Mouse (Mus musculus) ovary, adult 18-20 months (tissue): Measurements from ENCODE around the gene Gpr152.
A peak's percentile ranks its signal among the peaks of the same experiment; 100 is the strongest.

Experiments used
- DNase-seq: peaks from one replicate; pipeline ENCODE4 v3.0.0; 2022; ENCODE audit warnings: low spot score, mixed read lengths

The Gpr152 gene

DNA sequence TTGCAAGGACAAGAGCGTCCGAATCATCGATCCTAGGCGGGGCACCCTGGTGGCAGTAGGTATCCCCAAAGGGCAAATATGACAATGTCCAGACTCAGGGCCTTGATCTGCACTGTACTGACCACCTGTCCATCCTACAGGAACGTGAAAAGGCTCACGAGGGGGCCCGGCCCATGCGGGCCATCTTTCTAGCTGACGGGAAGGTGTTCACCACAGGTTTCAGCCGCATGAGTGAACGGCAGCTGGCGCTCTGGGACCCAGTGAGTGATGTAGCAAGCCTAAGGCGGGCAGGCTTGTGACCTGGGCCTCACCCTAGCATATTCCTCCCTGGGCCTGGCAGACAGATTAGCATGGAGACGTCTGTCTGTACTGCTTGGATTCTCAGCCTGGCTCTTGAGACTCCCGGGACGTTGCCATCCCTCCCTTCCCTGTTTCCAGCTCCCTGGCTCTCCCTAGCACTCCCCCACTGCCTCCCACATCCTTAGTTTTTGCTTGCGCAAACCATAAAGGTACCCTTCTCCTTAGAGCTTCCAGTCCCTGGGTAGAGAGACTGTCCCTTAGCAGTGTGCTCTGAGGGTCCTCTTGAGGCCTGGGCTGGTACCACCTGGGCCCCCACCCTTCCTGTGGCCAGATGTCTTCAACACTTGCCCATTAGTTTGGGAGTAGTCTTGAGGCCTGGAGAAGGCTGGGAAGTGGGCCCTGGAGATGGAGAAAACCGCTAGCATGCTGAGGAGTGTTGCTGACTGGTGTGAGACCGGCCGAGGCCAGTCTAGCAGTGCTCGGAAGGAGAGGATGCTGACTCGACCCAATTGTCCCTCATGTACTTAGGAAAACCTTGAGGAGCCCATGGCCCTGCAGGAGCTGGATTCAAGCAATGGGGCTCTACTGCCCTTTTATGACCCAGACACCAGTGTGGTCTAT is 11.2 kb downstream of the Gpr152 start:
- DNase-seq, result no peak

DNA sequence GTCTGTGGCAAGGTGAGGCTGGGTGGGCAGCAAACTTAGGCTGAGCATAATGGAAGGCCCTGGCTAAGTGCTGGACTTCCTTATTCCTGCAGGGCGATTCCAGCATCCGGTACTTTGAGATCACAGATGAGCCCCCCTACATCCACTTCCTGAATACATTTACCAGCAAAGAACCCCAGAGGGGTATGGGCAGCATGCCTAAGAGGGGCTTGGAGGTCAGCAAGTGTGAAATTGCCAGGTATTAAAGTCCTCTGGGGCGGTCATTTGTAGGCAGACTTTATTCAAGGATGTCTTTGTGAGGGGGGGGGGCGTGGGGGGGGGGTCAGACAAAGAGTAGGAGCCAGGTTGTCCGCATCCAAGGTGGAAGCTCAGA is 11.9 kb downstream of the Gpr152 start:
- no peak for DNase-seq

DNA sequence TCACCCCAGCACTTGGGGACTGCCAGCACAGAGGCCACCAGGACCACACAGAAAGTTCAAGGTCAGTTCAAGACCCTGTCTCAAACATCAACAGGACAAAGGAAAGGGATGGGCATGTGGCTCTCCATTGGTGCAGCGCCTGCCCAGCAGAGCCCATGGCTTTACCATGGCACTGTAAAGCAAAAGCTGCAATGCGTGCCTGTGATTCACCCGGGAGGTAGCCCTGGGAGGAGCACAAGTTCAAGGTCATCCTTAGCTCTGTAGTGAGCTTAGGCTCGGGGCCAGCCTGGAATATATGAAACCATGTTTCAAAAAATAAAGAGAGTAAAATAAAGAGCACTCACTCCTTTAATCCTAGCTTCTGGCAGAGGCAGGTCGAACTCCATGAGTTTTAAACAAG is 12.3 kb downstream of the Gpr152 start:
- no peak for DNase-seq

DNA sequence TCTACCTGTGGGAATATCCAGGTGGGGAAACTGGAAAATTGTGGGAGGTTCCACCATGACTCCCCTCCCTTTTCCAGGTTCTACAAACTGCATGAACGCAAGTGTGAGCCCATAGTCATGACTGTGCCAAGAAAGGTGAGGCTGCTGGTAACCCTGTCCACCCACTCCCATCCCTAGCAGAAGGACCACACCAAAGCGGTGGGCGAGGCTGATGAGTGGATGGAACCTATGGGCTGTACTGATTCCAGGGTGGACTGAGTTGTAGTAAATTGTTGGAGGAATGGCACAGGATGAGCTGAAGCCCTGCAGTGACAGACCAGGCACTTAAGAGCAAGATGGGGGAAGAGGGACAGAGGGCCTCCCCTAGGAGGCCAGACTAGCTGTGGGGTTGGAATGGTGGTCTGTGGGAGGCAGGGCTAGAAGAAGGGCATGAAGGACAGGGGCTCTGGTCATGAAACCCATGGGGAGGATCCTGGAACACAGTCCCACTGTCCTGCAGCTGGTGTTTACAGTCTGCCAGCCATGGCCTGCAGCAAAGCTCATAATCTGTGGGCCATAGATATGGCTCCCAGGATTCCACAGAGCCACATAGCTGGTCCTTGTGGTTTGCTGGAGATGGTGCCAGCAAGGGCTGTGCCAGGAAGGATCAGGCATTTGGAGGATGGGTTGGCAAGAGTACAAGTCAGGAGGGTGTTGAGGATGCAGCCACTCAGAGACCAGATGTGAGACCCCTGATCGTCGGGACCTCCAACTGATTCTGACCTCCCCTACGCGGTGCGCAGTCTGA is 13.1 kb downstream of the Gpr152 start:
- DNase-seq, result no peak

DNA sequence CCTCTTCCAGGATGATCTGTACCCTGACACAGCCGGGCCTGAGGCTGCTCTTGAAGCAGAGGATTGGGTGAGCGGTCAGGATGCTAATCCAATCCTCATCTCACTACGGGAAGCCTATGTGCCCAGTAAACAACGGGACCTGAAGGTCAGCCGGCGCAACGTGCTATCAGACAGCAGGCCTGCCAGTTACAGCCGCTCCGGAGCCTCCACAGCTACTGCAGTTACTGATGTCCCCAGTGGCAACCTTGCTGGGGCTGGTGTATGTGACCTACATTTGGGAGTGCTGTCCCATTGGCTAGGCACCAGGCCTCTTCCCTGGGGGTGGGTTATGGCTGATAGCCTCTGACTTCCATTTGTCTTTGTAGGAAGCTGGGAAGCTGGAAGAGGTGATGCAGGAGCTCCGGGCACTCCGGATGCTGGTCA is 13.7 kb downstream of the Gpr152 start, which contains the start of gene Ptprcap:
TSS of gene Ptprcap (plus strand) at position 373 of the 423 bp plus-strand sequence.
- DNase-seq, result no peak

DNA sequence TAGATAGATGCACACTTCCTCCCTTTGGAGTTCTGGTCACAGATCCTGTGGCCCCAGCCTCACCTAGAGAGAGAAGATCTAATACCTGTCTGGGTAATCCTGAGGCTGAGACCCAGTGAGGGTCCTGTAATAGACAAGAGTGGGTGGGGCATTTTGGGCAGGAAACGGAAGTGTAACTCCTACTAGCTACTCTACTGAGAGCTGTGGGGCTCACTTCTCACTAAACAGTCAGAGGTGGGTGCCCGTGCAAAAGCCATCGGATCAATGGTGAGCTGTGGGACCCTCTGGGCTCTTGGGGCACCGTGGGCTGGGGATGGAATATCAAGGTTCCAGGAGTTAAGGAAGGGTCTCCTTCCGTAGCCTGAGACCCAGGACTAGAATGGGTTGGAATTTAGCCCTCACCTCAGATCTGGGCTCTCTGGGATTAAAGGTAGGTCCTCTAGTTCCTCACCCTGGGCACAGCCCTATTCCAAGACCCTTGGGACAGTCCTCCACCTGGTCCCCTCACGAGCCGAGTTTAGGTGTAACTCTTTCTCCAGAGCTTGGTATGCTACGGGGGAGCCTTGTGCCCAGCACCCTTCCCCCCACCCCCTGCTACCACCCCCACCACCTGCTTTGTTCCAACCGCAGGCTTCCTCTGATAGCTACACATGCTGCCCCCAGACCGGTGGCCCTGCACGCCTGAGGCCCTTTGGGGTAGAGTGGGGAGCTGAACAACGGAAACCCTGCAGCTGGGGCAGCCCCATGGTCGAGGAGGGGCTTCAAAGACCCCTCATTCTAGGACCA is 15.0 kb downstream of the Gpr152 start:
- no peak for DNase-seq

DNA sequence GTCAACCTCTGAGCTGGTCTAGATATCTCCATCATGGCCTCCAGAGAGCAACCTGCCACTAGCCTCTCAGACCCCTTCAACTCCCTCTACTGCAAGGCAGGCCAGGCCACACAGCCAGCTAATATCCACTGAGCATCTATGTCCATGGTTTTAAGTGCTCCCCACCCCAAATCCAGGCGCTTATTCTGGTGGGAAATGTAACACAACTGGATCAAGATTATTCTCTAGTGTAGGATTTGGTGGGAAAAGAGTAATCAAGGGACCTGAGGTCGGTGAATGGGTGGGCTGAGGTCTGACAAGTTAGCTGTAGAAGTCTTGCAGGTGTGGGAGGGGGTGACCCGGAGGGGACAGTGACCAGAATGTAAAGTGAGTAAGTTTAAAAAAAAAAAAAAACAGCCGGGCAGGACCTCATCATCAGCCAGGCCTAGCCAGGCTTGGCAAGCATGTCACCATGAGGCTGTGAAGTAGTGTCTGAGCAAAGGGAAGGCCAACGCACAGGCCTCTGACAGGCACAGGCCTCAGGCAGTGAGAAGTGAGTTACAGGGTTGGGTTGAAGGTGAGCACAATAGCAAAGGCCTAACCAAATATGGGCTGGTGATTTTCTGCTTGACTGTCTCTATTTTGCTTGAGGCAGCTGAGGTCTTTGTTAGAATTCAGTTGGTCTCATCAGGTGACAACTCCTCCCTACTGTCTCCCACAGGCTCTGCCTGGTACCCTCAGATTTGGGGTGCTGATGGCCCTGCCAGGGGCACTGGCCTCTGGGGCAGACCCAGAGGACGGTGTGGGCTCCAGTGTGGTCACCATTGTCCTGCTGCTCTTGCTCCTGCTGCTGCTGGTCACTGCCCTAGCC is 15.9 kb downstream of the Gpr152 start:
- DNase-seq, result no peak

DNA sequence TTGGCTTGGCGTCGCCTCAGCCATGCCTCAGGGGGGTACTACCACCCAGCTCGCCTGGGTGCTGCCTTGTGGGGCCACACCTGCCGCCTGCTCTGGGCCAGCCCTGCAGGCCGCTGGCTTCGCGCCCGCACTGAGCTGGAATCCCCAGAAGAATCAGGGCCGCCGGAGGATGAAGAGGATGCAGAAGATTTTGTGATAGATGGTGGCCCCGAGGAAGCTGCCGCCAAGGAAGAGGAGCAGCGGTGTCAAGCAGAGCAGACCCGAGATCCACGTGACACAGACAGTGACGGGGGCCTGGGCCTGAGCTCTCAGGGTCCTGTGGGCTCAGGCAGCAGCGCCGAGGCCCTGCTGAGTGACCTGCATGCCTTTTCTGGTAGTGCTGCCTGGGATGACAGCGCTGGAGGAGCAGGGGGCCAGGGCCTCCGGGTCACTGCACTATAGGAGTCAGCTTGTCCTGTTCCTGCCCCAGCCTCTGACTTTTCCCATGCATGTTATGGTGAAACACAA is 16.5 kb downstream of the Gpr152 start:
- DNase-seq, result no peak

DNA sequence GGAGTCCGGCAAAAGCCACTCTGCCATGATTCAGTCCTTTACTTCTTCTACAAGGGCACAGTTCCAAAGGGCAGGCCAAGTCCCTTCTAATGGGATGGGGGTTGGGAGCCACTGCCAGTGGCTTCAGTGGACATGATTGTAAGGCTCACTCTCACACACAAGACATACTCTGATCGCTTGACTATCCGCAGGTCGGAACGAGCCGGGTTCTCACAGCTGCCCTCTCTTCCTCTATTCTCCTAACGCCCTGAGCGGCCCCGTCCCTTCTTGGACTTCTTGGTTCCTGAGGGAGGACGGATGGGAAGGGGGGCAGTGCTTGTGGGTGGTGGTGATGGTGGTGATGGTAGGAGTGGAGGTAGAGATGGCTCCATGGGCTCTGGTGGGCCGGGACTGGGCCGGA is 17.2 kb downstream of the Gpr152 start:
- no peak for DNase-seq

DNA sequence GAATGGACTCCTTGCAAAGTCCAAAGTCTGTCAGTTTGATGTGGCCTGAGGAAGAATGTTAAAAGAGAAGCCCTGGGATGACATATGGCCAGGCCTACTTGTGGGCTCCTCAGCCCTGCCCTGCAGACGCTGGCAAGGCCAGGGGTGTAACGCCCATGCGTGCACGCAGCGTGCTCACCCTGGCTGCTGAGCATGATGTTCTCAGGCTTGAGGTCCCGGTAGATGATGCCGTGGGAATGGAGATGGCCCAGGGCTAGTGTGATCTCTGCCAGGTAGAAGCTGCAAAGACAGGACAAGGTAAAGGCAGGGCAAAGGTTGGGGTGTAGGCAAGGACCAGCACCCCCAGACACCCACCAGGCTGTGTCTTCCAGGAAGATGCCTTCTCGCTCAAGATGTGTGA is 19.5 kb downstream of the Gpr152 start:
- DNase-seq, result no peak

DNA sequence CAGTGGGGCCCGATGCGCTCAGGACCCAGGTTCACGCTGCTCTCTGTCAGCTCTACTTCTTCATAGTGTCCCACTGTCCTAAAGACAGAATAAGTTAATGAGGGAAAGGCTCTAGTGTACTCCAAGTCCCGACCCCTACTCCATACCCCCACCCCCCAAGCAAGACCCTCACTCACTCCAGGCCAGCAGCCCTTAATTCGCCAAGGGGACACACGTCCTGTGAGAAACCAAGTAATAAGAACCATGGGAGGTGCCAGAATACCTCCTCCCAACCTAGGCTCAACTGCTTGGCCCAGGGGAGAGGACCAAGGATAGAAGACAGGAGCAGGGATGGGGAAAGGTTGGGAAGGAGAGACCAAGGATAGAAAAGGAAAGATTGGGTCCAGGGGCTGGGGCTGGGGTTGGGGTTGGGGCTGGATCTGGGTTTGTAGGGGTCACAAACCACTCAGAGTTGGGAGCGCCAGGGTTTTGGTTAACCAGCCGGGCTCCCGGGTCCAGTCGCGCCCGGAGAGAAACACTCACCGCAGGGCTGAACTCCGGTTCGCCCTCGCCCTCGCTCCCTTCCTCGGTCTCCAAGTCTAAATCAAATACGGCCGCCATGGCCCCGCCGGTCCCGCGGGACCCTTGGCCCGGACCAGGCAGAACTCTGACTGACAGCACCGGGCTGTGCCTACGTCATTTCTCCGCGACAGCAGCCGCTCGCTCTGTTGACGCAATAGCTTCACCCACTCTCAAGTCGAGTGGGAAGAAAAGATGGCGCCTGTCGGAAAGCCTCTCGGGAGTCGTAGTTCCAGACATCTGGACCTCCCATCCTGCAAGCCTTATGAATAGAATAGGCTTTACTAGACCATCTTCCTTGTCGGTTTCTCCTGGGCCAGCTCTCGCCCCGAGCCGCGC is 23.3 kb downstream of the Gpr152 start, which contains the start of gene Rps6kb2:
TSS of gene Rps6kb2 (minus strand) at position 709 of the 897 bp plus-strand sequence.
- peak; percentile 93 for DNase-seq

DNA sequence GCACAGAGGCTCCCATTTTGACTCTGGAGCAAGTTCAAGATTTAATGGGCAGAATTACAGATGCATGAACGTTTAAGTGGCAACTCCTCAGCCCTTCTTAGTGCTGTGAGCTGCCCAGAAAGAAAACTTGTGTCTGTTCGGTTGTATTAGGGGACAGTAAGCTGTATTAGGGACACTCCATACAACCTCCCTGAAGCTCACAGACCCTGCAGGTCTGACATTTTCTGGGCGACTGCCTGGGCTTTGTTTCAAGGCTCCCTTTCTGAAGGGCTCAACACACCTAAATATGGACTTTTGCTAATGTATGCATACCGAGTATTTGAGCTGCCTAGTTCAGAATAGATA is 23.9 kb downstream of the Gpr152 start:
- DNase-seq, result no peak

DNA sequence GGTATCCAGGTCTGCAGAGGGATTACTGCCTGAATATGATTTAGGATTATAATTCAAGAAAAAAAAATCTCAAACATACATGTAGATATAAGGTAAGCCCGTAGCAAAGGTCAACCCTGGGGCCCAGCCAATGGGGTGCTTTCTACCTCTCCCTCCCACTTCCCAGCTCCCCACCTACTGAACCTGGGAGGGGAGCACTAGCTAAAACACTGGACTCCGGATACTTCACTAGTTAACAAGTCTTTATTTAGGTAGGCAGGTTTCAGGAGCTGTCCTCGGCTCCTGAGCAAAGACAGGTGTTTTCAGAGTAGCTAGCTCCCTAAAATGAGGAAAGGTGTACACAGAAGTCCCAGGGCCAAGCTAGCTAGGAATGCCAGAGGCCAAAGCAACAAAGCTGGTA is 24.5 kb downstream of the Gpr152 start:
- DNase-seq, result no peak

DNA sequence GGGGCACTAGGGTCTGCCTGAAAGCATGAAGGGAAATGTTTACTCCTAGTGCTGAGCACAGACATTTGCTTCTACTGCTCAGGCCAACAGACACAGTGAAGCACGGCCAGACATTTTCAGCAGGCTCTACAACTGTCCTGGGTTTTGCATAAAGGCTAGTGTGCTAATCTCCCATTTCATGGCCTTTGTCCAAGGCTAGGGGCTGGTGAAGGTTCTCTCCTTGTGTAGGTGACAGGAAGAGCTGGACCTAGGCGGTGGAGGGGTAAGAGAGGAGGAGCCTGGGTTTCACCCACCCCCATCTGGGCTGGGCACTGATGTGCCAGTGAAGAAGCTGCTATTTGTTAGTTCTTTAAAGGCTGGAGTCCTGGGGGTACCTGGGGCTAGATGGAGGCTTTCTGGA is 25.1 kb downstream of the Gpr152 start:
- no peak for DNase-seq

DNA sequence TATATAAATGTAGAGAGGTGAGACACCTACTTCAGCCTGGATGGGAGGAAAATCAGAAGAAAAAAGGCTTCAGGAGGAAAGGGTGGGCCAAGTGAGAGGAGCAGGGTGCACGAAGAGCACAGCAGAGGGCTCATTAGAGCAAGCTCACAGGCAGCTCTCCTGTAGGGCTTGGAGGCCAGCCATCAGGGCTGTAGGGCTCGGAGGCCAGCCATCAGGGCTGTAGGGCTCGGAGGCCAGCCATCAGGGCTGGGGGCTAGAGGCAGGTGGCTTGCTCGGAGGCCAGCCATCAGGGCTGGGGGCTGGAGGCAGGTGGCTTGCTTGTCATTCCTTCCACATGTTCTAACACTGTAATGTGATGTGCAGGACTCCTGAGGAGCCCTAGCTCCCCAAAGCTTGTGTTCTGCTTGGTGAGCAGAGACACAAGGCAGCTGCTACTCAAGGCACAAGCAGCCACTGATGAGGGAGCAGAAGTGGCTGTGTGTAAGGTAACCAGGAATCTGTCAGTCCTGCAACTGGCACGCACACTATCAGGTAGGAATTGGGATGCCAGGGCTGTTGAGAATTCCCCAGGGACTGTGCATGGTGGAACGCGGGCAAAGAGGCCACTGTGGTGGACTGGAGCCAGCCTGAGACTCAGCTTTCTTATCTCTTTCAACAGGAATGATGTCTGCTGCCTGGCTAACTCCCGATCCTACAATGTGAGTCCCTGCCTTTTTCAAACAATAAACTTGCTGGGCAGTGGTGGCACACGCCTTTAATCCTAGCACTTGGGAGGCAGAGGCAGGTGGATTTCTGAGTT is 27.3 kb downstream of the Gpr152 start:
- DNase-seq, result no peak

DNA sequence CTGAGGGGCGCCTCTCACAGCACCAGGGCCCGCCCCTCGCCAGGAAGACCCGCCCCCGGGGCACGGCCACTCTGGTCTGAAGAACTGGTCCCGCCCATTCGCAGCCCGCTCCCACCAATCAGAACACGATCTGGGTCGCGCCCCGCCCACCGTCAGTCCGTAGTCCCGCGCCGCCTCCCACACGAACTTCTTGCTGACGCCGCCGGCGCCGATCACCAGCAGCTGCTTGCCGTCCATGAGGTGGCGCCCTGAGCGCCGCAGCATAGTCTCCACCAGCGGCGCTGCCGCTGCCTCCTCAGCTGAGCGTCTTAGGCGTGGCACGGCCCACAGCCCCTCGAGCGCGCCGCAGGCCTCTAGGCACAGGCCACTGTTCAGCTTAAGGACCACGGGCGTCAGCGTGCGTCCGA is 29.8 kb downstream of the Gpr152 start:
- DNase-seq, result peak; percentile 99

DNA sequence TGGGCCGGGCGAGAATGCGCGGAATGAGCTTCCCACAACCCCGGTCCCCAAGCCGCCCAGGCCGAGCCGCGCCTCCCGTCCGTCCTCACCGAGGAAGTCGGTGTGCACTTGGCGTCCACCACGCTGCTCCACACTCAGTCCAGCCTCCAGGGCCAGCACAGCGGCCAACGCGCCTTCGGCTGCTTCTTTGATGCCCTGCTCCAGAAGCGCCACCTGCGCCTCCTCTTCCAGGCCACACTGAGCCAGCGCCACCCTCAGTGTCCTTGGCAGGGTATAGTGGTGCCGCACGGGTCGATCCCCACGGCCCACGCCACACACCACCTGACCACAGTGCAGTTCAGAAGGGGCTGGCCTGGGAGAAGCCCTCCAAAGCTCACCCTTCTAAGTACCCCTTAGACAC is 30.2 kb downstream of the Gpr152 start:
- no peak for DNase-seq

DNA sequence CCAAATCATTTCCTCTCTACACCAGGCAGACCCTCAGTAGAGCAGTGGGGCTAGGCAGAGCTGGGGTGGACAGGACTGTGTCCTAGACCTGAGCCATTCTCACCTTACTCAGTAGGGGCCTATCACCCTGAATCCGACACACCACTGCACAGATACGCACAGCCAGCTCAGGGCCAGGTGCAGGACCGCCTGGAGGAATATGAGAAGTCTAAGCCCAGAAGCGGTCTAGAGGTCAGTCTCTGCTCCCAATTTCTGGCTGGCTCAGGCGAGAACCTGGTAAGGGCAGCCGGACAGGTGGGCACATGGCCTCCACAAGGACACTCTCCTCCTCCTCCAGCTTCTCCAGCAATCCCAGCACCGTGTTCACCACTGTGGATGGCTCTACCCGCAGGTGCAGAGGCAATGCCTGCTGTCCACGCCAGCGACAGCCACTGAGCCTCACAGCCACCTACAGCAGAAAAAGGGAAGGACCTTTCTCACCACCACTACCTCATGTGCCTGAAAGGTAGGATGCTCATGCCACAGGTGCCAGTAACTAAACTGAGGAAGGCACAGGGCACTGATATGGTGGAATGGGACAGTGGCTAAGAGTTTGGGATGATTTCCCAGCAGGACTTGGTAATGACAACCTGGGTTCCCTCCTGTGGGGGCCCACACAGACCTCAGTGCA is 31.3 kb downstream of the Gpr152 start:
- no peak for DNase-seq
